Mouse (Mus musculus) megakaryocyte, adult 5-6 weeks (primary cell): ENCODE data around the gene Stim2. TPM values are rescaled to one million over a fixed set of nuclear protein-coding genes. Genes with fewer than 3 reads are reported as not detected.

ENCODE experiments used
- ATAC-seq: 2 replicates; pipeline ENCODE4 v1.8.0; 2016; ENCODE audit warnings: mild to moderate bottlenecking, inconsistent platforms; ENCODE audit not compliant: poor library complexity, severe bottlenecking
- total RNA-seq, 2 experiments: library from RNA; stranded (forward) in 1 of 2; stranded (reverse) in 1 of 2; fragments of 153-499, 151-499 nt in 1 of 2; fragments of 221-1000, 200-1000 nt in 1 of 2; gene quantifications; 2 replicates each; pipeline versions ENCODE4 v1.2.3 to v1.2.4; 2015 to 2017

Gene Stim2
- total RNA-seq (2015), result 31.2 and 33.7 TPM in 2 replicates
- 29.2 and 35.5 TPM in 2 replicates for total RNA-seq (2017)

DNA sequence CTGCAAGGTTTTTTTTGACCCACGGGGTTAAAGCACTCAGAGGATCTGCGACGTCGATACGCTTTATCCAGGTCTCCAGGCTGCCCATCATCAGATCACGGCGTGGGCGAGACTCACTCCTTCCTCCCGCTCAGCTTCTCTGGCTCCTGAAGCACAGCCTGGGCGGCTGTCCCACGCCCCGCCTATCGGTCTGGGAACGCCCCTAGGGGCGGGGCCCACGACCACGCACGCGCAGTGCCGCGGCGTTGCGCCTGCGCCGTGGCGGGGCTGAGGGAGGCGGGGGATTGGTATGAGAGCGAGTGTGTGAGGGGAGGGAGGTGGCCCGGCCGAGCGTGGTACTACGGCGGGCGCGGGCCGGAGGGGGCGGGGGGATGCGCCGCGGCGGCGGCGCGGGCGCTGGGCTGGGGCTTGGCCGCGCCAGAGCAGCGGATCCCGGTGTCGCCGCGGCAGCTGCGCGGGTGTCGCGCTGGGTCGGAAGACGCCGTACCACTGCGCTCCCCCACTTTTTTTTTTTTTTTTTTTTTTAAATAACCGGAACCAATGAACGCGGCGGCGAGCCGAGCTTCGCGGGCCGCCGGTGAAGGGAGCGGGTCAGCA is at the start of gene Stim2:
Gene Stim2, plus strand, starts transcription at position 354 of the 597 bp plus-strand sequence.
- peak; percentile 61 for ATAC-seq

DNA sequence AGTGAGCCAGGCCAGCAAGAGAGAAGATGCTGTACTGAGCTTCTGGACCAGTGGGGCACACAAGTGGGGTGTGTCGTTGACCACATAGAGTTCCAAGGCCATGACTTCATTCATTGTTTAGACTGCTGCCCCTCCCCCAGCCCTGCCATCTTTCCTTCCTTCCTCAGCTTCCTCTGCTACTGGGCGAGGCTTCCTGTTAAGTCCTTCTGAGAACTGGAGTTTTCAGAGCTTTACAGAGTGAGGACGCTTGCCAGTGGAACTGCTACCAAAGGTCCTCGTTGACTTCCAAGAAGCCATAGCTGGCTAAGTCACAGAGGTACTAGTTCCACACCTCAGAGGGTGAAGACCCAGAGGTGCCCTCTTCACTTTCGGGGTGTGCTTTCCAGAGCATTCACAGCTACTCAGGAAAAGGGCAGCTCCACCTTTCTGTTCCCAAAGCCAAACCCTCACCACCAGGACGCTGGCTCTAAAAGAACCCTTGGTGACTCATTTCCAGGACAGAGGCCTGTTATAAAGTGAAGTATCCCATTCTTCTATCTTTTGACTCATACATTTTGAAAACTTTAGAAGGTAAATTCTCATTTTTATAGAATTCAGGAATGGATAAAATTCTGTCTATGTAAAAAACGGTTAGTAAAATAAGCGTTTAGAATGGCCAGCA is 49.6 kb upstream of the Stim2 start:
- ATAC-seq, result peak; percentile 79

DNA sequence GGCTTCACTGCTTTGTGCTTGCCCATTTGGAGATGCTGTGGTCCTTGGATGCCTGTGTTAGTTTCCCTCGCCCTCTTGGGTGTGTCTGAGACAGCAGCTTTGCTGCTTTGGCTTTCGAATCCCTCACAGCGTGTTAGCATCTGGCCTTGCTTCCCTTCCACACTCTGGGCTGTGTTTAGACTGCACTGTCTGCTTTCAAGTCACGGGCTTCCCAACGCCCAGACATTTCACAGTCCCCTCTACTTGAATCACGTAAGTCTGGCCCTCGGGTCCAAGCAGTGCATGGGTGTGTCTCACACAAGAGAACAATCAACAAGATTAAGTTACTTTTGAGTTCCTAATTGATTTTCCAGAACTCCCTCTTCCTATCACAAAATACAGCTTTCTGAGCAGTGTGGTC is 48.1 kb upstream of the Stim2 start:
- ATAC-seq, result no peak

DNA sequence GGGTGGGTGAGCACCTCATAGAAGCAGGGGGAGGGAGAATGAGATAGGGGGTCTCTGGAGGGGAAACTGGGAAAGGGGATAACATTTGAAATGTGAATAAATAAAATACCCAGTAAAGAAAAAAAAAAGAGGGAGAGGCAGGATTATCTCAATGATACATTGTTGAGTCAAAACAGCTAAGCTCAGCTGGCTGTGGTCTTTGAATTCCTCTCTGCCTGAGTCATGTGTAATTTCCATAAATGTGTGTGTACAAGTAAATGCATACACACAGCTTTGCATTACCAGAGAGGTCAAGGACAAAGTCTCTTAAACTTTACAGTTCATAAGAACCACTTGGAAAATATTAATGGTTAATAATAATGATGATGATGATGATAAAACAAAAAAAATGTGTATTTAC is 45.1 kb upstream of the Stim2 start:
- ATAC-seq, result no peak

DNA sequence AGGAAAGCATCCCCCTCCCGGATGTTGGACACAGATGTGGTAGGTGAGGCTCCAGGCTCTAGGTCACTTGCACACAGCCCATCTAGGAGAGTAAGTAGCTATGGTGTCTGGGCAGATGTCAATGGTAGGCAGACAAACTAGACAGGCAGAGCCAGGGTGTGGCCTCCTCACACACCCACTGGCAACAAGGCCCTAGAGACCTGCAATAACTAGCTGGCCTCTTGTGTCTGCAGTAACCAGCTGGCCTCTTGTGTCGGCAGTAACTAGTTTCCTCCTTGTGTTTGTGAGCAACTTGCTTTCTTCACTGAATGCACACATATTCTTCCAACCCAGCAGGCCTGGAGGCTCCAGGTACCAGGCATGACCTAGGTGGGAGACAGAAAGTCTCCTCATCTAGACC is 44.5 kb upstream of the Stim2 start:
- no peak for ATAC-seq

DNA sequence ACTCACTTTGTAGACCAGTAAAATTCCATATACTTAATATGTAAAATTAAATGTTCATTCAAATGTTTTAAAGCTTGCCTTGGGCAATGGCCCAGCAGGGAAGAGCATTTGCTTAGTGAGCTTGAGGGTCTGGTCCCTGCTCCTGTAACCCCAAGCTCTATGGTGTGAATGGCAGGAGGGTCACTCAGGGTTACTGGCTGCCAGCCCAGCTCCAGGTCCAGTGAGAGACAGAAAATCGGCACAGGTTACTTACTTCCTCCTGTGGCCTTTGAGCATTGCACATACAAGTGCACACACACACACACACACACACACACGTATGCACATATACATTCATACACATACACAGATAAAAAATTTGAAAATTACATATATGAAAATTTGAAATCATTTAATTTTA is 42.3 kb upstream of the Stim2 start:
- no peak for ATAC-seq

DNA sequence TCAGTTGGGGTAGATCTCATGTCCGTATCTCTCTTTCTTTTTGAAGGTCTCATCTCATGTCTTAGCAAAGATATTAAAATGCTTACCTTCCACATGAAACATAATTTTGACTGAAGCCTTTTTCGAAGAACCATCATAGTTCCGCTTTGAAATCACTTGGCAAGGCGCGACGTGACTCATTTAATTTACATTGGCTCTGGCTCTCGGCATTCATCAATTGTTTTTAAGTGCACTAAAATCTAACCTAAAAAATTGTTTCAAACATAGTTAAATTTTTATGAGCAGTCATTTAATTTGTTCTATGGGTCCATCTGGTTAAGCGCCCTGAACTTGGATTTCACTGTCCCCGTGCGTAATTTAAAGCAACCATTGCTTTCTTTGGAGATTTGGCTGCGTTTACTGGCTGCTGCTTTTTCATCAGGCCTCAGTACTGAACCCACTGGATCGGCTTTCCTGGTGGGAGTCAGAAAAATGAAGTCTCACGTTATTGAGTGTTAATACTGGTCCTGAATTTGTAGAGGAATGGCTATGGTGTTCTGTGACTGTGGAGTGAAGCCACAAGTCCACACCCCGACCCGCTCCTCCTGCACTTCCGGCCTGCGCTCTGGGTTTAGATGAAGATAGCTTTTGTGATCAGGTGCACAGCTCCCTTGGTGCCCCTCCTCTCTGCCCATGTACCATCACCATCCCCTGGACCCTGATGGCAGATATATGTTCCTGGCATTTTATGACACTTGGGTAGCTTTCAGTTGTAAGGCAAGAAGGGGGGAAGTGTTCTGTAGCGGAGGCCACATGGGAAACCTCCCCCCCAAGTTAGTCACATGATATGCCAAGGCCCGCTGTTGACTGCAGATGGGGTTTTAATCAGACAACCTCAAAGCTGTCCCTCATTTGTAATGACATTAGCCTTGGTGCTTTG is 41.6 kb upstream of the Stim2 start:
- ATAC-seq, result no peak

DNA sequence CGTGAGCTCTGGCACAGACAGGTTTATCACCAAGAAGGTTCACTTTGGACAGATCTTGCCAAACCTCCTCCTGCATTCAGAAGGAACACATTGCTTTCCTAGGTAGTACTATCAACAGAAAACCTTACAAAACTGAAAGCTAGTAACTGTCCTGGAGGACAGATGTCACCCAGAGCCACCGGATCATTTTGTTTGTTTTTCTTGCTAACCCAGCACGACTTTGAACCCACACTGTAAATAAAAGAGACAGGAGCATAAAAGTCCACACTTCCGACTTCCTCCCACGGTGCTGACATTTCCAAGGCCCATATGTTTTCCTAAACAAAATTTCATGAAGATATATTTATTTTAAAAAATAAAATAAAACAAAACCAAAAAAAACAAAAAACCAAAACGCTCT is 41.0 kb upstream of the Stim2 start:
- no peak for ATAC-seq

DNA sequence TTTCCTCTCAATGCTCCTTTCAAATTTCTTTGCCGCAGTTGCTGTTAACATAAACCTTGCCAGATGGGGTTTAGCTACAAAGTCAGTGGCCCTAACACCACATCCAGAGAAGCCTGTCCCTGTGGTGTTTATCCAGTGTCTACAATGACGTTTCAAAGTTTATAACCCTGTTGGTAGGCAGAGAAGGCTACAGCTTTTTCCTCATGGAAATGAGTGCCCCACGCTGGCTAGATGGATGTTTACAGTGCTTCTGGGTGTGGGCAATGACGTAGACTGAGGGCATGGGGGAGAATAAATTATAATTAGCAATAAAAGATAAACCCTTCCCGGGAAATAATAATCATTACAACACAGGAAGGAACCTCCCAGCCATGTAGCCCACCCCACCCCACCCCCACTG is 37.1 kb upstream of the Stim2 start:
- no peak for ATAC-seq

DNA sequence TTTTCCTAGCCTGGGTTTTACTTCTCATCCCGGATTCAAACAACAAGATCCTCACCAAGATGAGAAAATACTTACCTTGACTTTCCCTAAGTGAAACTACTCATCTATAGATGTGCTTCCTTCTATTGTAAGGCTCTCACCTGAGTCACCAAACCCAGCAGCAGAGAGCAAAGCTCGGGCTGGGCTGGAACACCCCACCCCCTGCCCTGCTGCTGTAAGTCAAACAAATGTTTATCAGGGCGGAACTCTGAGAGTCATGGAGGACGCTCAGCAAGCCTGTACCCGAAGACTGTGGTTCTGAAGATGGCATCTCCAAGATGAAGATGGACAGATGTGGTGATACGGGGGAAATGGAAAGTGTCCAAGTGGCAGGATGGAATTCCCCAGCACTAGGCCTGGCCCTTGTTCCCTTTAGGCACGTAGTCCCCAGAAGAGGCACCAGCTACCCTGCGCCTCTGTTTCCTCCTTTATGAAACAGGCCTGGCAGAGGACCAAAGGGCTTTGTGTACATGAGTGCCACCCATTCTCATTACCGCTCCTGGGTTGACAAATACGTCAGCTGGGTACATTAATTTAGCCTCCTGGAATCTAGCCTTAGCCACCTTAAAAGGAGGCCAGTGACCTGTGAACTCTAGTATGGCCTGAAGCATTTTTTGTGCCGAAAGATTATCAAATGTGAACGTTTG is 36.3 kb upstream of the Stim2 start:
- ATAC-seq, result no peak

DNA sequence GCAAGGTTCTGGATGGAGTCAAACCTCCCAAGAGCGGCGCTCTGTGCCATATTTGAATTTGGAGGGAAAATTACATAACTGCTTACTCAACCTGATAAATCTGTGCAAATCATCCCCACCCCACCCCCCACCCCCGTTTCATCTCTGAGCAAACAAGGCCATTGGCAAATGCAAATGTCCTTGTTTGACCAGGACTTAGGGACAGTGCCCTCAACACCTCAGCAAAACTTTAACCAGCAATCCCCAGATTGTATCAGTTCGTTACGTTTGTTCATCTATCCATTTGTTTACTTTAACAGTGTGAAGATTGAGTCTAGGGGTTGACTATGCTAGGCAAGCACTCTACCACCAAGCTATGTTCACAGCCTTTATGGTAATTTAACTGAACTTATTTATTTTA is 32.6 kb upstream of the Stim2 start:
- ATAC-seq, result no peak

DNA sequence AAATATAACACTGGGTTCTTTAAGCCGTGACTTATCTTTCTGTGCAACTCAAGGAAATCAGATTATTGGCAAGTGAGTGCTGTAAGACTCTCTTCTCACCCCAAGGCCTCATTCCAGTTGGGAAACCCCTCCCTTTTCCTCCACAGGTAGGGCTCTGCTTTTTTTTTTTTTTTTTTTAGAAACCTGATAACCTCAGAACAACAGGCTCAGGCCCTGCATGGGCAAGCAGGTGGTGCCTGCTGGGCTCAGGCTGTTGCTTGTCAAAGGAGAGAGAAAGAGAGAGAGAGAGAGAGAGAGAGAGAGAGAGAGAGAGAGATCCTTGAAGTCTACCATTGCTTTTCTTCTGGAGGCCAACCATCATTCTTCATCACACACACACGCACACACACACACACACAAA is 30.7 kb upstream of the Stim2 start:
- ATAC-seq, result no peak

DNA sequence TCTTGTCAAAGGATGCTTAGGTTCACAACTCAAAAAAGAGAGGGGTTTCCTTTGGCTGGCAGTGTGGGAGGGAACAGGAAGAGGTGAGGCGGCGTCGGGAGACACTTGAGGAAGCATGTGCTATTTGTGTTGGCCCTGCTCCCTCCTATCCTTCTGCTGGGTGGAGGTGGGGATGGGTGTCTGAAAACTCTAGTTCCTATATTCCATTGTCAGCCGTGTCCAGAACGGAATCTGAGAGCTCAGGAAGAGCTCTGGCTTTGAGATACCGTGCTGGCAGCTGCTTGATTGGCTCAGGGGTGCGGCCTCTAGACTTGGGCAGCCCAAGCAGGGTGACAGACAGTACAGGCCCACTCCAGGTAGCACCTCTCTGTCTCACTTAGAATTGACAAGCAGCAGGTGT is 28.1 kb upstream of the Stim2 start:
- ATAC-seq, result no peak

DNA sequence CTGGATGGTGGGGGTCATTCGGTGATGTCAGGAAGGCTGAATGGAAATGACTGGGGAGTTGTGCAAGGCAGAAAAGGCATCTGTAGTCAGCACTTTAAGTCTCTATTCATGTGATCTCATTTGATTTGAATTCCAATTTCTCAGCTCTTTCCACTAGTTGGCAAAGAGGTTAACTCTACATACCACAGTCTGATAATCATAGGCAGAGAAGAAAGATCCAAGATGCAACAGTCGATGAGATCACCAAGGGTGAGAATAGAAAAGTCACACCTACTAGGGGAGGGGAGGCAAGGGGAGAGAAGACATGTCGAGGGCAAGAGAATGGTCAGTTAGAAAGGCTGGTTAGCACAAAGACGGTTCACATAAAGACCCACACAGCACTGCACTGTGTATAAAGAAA is 27.1 kb upstream of the Stim2 start:
- ATAC-seq, result no peak

DNA sequence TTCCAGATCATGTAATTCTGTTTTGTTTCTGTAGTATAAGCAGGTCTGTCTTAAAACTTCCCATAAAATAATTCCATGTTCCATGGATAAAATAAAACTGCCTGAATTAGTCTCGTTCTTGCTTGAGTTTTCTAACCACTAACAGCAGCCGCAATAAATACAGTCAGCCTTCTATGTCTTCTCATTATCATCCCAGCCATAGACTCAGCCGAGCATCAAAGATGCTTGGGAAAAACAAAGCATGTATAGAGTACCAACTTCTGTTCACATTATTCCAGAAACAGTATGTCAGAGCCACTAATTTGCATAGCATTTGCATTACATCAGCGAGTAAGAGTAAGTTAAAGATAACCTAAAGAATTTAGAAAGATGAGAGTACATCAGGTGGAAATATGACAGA is 25.4 kb upstream of the Stim2 start:
- ATAC-seq, result no peak

DNA sequence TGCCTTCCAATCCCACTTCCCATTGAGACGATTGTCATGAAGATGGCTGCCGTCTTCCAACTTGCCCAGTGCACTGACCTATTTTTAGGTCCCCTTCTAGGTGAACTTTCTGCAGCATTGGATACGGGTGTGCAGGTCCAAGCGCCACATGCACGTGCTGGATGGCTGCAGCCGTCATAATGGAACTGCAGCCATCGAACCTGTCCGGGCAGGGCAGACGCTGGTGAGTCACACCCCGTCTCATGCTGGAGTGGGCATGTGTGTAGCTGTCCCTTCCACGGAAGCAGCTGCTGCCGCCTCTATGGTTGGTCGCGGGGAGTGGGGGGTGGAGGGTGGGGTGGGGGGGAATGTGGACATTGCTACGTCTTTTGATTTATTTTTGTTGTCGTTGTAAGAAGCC is 21.8 kb upstream of the Stim2 start:
- ATAC-seq, result no peak

DNA sequence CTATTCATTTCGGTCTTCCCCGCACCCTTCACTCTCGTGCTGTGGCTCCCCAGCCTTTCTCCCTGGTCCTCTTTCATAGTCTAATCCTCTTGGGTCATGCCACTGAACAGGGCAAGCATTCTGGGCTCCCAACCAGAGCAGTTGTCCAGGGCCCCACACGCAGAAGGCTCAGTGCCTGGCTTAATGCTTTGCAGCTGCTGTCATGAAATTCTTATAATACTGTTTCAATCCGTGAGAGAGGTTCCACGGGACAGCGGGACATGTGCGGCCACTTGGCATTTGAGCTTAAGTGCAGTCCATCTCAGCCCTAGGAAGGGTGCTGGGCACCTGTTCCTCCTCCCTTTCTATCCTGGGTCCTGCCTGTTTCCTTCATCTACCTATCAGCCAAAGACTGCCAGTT is 21.2 kb upstream of the Stim2 start:
- no peak for ATAC-seq

DNA sequence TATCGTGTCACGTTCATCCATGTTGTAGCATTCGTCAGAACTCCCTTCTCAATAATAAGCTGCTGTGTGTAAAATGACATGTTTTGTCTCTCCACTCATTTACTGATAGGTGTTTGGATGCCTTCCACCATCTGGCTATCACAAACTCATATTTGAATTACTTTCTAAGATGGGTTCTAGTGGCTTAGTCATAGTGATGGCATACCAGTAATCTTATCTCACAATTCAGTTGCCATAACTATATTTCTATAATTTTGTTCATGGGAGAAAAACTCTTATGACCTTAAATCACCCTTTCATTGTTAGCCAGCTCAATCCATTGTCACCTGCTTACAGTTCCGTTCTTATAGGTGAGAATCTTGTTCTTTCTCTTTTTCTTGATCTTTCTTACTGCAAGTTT is 14.9 kb upstream of the Stim2 start:
- ATAC-seq, result no peak

DNA sequence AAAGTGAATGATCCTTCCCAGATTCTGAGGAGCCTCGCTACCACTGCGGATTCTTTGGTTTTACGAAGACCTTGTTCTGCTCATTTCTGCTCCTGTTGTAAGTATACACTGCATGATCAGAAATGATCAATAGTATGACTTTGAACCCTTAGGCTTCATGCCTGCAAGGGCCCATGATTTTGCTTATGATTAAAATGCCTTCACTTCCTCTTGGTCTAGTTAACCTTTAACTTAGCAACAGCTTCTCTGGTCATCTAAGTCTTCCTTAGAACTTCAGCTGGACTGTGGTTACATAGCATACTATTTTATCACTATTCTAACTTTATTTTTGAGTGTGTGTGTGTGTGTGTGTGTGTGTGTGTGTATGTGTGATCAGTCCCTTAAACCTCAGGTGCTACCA is 12.7 kb upstream of the Stim2 start:
- no peak for ATAC-seq

DNA sequence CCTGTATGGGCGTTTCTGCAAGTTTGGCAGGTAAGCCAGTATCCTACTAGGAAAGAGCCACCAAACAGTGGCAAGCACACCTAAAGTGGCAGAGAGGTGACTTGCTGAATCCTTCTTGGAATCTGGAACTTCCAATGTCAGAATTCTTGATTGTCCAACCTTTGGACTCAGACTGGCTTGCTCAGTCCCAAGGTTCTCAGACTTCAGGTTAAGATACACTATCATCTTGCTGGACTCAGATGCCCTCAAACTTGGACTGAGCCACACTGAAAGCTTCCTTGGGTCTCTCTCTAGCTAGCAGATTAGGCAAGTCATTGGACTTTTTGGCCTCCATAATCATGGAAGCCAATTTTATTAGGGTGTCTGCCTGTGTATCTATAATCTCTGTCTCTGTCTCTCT is 10.8 kb upstream of the Stim2 start:
- no peak for ATAC-seq

DNA sequence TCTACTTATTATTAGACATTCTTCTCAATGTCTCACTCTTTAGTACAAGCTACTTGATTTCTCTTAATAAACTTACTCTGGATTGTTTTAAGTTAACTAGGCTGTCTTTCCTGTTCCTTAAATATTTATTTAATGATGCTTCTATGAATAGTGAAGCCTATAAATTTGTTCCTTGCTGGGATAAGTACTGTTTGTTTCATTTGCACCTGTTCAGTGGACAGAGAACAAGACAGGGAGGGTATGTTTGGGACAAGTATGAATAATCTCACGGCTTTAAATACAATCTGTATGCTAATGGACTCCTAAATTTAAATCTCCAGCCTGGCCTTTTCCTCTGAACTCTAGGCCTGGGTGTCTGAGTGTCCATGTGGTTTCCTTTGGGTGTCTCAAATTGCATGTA is 10.2 kb upstream of the Stim2 start:
- no peak for ATAC-seq
